Mouse (Mus musculus): ENCODE measurements around the gene Gm17545.

The Gm17545 gene

GRCm38 (mm10) chr9:22443157-22443556 is 10.9 kb upstream of the Gm17545 start:
- DNase-seq (ENCODE audit: low read depth, low spot score), result no peak

DNA sequence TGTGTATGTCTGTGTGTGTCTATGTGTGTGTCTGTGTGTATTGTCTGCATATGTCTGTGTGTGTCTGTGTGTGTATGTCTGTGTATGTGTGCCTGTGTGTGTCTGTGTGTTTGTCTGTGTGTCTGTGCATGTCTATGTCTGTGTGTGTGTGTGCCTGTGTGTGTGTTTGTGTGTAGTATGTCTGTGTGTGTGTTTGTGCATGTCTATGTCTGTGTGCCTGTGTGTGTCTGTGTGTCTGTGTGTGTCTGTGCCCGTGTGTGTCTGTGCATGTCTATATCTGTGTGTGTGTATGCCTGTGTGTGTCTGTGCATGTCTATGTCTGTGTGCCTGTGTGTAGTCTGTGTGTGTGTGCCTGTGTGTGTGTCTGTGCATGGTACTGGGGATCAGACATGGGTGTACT is 9.0 kb upstream of the Gm17545 start:
- no peak for DNase-seq (ENCODE audit: low read depth, low spot score)

GRCm38 (mm10) chr9:22447213-22447612 is 6.9 kb upstream of the Gm17545 start:
- no peak for DNase-seq (ENCODE audit: low read depth, low spot score)

DNA sequence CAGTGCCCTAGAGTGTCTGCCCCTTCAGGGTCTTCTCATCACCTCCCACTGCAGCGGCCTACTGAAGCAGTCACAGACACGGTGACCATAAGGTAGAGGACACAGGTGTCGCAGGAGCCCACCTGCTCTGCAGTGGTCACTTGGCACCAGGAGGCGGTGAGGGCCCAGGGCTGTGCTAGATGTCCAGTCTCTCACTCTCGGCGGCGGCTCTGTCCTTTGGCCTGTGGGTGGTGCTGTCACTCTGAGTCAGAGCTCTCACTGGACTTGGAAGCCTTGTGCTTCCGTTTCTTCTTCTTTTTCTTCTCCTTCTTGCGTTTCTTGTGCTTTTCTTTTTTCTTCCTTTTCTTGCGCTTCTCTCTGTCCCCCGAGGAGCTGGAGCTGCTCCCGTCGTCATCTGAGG is 5.7 kb upstream of the Gm17545 start:
- no peak for DNase-seq (ENCODE audit: low read depth, low spot score)

DNA sequence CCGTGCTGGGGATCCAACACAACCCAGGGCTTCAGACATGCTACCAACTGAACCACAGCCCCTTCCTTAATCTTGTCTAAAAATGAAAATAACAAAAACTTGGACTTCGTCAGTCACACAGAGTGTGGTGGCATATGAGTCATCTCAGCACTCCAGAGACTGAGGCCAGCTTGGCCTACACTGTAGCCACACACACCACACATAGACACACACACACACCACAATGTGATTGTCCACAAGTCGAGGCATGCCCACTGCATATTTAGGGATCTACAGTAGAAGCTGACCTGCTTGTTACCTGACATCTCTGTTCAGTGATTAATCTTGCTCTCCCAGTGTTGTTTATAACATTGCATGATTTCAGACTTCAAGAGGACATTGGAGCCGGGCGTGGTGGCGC is 4.9 kb upstream of the Gm17545 start:
- DNase-seq (ENCODE audit: low read depth, low spot score), result no peak

- DNase-seq (ENCODE audit: low read depth, low spot score), result no peak
These were observed 1.4 kb upstream of the Gm17545 start for GRCm38 (mm10) chr9:22452697-22453096.

DNA sequence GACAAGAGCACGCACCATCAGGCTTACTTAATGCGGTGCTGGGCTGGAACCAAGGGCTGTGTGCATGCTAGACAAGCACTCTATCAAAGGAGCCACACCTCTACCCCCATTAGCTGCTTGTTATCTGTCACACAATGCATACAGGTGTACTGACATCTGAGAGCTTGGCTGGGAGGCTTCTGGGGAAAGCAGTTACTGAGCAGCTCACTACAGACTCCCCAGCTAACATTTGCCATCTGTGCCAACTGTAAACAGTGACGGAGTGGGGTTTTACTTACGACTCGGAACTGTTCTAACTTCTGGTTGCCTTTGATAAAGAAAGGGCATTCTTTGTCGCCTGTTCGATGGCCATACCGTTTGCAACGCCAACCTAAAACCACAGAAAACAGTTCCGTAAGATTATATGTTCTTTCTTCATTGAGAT is 577 bp upstream of the Gm17545 start:
- no peak for DNase-seq (ENCODE audit: low read depth, low spot score)

- no peak for DNase-seq (ENCODE audit: low read depth, low spot score)
These were observed 951 bp downstream of the Gm17545 start for GRCm38 (mm10) chr9:22455041-22455440.

DNA sequence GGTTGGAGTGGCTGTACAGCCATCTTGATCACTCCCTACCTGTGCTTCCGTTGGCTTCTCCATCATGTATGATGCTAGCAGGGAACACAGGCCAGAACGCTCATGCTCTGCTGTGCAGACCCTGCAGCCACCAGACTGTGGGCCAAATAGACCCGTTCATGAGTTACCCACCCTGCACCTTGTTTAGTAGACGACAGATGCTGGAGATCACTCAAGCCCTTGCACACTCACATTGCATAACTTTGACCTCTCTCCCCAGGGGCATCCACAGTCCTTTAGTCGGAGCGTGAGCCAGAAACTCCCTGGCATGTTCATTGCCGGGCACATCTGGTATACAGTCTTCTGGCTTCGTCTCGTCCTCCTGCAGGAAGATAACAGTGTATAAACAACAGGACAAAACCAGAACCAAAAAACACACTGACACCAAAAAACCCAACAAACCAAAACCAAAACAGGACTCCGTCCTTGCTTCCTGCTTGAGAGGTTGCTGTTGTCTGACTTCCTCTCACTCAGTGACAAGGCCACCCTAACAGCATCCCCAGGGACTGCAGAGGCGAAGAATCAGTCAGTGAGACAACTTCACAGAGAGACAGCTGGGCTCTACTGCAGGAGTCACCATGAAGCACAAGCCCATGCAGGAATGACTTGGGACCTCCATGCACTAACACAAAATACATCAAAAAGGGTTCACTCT is 3.2 kb downstream of the Gm17545 start:
- DNase-seq (ENCODE audit: low read depth, low spot score), result no peak

DNA sequence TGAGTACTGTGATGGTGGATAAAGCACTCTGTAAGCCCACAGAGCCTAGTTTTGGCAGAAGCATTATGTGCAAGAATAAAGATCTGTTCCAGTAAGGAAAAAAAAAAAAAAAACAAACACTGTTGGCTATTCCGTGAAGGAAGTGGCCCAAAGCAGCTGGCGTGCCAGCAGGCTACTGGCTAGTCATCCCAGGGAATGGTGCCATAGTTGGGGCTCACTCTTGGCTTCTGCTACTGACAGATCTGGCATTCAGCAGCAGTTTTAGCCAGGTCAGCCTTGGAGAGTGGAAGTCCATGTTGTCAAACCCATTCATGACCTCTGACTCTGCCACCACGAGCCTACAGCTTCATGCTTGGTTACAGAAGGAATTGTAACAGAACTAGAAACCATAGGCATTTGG is 7.9 kb downstream of the Gm17545 start:
- no peak for DNase-seq (ENCODE audit: low read depth, low spot score)

- no peak for DNase-seq (ENCODE audit: low read depth, low spot score)
These were observed 12.1 kb downstream of the Gm17545 start for GRCm38 (mm10) chr9:22466212-22466611.

DNA sequence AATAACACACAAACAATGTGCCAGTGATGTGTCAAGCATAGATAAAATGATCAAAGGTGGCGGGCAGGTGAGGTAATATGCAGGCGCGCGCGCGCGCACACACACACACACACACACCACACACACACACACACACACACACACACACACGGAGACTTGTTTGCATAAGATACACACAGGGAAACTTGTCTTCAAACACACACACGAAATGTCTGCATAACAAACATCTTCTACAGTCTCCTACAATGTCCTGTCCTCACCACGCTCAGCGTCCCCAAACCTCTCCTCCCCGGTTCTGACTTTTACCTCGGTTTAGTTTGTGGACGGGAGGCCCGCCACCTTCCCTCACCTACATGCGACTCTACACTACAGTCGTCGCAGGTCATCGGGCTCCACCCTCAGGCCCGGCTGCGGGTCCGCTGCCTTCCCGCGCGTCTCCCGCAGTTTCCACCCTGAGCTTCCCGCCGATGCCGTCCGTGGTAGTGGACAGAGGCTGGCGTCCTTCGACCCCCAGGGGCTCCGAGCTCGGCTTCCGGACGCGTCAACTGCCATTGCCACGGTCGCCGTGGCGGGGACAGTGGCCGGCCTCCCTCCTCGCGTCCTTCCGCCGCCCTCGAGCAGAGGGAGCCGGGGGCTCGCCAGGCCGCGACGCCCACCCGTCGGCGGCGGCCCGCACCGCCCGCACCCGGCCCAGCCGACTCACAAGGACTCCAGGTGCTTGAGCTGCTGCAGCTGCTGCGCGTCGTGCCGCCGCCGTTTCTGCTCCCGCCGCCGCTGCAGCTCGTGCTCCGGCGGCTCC is 13.5 kb downstream of the Gm17545 start:
- peak; percentile 40 for DNase-seq (ENCODE audit: low read depth, low spot score)

DNA sequence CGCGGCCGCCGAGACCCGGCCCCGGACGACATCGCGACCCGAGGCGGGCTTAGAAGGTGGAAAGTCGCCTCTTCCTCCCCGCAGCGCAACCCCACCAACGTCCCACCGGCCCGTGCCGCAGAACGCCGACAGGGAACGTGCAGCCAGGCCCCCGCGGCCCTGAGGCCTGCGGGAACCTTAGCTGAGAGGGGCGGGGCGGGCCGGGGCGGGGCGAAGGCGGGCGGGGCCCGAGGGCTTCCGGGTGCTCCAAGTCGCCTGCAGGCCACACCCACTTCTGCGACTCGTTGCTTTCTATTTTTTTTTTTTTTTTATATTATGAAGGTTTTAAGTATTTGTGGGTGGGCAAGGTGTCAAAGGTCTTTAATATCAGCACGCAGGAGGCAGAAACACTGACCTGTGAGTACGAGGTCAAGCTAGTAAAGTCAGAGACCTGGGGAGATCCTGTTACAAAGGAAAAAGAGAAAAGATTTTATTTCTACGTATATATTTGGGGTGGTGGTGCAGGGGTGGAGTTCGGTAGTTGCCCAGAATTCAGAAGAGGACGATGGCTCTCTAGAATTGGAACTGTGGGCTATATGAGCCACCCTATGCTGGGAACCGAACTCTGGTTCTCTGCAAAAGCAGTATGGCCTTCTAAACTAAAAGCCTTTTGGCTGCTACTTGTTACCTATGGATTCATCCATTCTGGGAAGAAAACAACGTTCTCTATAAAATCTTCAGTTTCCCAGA is 14.2 kb downstream of the Gm17545 start:
- DNase-seq (ENCODE audit: low read depth, low spot score), result peak; percentile 69

- DNase-seq (ENCODE audit: low read depth, low spot score), result no peak
These were observed 14.8 kb downstream of the Gm17545 start for GRCm38 (mm10) chr9:22468899-22469259.

DNA sequence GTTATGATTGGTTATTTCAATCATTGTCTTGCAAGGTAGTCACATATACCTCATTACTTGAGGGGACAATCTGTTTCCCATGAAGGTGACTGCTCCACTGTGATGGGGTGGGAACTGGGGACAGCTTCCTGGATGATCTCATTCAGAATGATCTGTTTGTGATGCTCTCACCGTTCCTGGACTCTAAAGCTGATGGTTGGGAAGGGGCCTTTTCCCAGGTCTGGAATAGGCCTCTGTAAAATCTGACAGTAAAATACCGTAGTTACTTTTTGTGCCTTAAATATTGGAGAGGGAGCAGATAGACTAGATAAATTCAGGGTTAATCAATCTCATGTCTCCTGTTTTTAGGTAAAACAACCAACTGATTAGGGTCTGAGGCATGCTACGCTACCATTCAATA is 15.6 kb downstream of the Gm17545 start, which contains the start of gene Rp9:
Rp9 (minus strand) TSS at position 101 of the 400 bp plus-strand sequence.
- DNase-seq (ENCODE audit: low read depth, low spot score), result no peak

- peak; percentile 92 for DNase-seq (ENCODE audit: low read depth, low spot score)
These were observed 21.4 kb downstream of the Gm17545 start, which contains the start of gene Bbs9 for GRCm38 (mm10) chr9:22475424-22475868. Gene Bbs9, plus strand, starts transcription at chr9:22475715.

DNA sequence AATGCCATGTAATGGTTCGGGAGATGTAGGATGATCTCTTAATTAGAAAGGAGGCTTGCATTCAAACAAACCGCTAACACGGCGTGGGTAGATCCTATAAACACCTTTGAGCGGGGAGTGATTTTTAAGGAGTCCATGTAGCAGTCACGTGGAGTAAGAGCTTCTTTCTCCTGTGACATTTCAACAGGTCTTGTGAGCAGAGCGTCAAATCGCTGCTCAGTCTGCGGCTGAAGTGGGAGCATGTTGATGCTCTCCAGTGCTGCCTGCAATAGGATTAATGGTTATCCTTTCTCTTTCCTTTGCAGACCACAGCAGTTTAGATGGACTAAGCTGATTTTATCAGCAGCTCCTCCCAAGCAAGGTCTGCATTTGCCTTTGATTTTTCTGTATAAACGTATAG is 22.2 kb downstream of the Gm17545 start:
- DNase-seq (ENCODE audit: low read depth, low spot score), result peak; percentile 10

DNA sequence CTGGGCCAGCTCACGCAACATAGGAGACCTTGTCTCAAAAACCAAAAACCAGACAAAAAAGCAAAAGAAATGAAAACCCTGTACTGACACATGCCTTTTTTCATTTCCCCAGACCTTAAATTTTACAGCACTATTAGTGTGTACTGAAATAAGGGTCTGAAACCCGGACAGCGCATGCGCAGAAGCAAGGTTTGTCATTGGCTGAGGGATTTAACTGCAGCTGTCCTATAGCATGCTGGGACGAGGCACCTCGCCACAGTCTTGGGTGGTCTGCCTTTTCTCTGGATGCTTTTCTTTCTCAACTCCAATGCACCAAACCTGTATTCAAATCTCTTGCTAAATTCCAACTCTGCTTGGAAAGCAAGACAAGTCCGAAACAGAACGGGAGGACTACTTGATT is 24.9 kb downstream of the Gm17545 start:
- no peak for DNase-seq (ENCODE audit: low read depth, low spot score)

DNA sequence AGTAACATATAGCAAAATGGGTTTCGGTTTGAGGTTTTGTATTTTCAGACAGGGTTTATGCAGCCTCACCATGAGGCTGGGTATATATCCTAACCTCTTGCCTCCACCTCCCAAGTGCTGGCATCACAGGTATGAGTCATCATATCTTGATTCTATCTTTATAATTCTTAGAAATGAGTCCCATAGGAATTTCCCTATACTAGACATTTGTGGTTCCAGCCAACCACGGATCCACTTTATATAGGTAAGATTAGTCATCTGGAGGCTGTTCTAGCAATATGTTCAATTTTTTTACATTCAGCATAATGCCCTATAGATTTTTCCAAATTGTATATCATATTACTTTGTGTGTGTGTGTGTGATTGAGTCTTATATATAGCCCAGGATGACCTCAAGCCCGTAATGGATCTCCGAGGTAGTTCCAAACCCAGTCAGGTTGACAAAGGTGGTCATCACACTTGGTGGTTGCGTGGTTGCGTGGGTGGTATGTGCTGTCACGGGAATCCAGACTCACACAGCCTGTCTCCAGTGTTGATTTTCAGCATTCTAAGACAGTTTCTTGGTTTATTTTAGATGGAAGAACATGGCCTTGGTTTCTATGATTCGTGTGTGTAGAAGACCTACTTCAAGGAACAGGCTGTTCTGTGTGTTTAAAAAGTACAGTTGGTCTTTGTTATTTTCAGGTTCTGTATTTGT is 29.9 kb downstream of the Gm17545 start:
- DNase-seq (ENCODE audit: low read depth, low spot score), result no peak

DNA sequence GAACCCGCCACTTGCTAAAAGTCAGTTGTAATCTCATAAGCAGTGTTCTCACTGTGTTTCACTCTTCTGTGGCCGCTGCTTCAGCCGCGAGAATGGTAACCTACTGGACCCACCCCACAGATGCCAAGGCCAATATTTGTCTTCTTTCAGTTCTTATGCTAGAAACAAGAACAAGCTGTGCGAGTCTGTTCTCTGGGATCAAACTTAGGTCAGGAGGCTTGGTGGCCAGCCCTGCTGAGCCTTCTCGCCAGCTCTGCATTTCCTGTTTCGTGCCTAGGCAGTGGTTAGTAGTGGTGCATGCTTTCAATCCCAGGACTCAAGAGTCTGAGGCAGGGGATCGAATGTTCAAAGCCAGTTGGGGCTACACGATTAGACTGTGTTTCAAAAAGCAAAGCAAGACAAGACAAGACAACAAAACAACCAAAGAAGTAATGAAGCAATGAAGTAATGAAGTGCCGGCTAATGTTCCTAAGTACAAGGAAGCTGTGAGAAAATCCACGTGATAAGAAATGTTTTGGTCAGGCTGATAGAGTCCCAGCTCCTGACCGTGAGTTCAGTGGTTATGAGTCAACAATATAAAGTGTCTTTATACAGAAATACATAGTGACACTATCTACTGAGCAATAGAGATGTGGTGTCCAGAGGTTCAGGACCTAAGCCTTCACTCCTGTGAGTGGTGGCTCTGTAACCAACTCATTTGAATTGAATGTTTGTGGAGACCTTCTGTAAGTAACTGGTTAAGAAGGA is 30.6 kb downstream of the Gm17545 start:
- DNase-seq (ENCODE audit: low read depth, low spot score), result no peak

- no peak for DNase-seq (ENCODE audit: low read depth, low spot score)
These were observed 32.1 kb downstream of the Gm17545 start for GRCm38 (mm10) chr9:22486211-22486610.

Measured in forelimb bud, embryonic 11.5 days (tissue).